Mouse (Mus musculus) G1E (cell line): ENCODE data around the gene Dpm1.

ENCODE experiments used
- CTCF ChIP-seq: IDR thresholded peaks from 2 replicates; pipeline ENCODE4 v1.5.1; 2012; ENCODE audit warnings: low read depth, low read length, inconsistent platforms, mixed read lengths
- GATA1 ChIP-seq: IDR thresholded peaks from 2 replicates; pipeline ENCODE4 v1.6.1; 2012; ENCODE audit warnings: borderline replicate concordance, low read length, inconsistent platforms, mixed read lengths
- GATA2 ChIP-seq: IDR thresholded peaks from 2 replicates; pipeline ENCODE4 v1.6.1; 2012; ENCODE audit warnings: low read depth, low read length, inconsistent platforms, borderline replicate concordance
- POLR2AphosphoS5 ChIP-seq: IDR thresholded peaks from 2 replicates; pipeline ENCODE4 v1.6.1; 2012; ENCODE audit warnings: low read depth, low read length, inconsistent platforms; ENCODE audit not compliant: insufficient replicate concordance
- TAL1 ChIP-seq: conservative IDR thresholded peaks from 2 replicates; pipeline ENCODE4 v1.6.1; 2012; ENCODE audit warnings: low read depth, low read length, inconsistent platforms, mixed read lengths

GRCm38 (mm10) chr2:168161514-168161971 is 68.8 kb downstream of the Dpm1 start:
- TF ChIP-seq CTCF (no peak), GATA1 (no peak), TAL1 (no peak), GATA2 (no peak), POLR2AphosphoS5 (no peak)
